Mouse (Mus musculus) embryo, embryonic 9.5 days (tissue): ENCODE measurements around the gene Trabd2b.

ENCODE experiments used
- DNase-seq: peaks from one replicate; pipeline ENCODE4 v3.0.0-alpha.2; 2017; ENCODE audit errors: extremely low spot score

Trabd2b gene

GRCm38 (mm10) chr4:114601201-114602009 is 194.9 kb downstream of the Trabd2b start:
- DNase-seq = no peak

GRCm38 (mm10) chr4:114605670-114606069 is 199.1 kb downstream of the Trabd2b start:
- peak; percentile 33 for DNase-seq

GRCm38 (mm10) chr4:114607873-114608272 is 201.3 kb downstream of the Trabd2b start:
- no peak for DNase-seq

- no peak for DNase-seq
Measured at GRCm38 (mm10) chr4:114609297-114609696, 202.8 kb downstream of the Trabd2b start.

- DNase-seq = no peak
Measured at GRCm38 (mm10) chr4:114611166-114611929, 204.8 kb downstream of the Trabd2b start.

GRCm38 (mm10) chr4:114612032-114612431 is 205.5 kb downstream of the Trabd2b start:
- DNase-seq = no peak

GRCm38 (mm10) chr4:114612827-114613226 is 206.3 kb downstream of the Trabd2b start:
- no peak for DNase-seq

GRCm38 (mm10) chr4:114614086-114614485 is 207.6 kb downstream of the Trabd2b start:
- DNase-seq = no peak

GRCm38 (mm10) chr4:114615765-114616164 is 209.2 kb downstream of the Trabd2b start:
- DNase-seq = no peak

- no peak for DNase-seq
Measured at GRCm38 (mm10) chr4:114622929-114623328, 216.4 kb downstream of the Trabd2b start.

GRCm38 (mm10) chr4:114624114-114624910 is 217.8 kb downstream of the Trabd2b start:
- DNase-seq = no peak

GRCm38 (mm10) chr4:114625357-114625756 is 218.8 kb downstream of the Trabd2b start:
- no peak for DNase-seq

GRCm38 (mm10) chr4:114625920-114626319 is 219.4 kb downstream of the Trabd2b start:
- no peak for DNase-seq

- DNase-seq = no peak
Measured at GRCm38 (mm10) chr4:114627674-114628293, 221.3 kb downstream of the Trabd2b start.

GRCm38 (mm10) chr4:114635889-114636288 is 229.4 kb downstream of the Trabd2b start:
- DNase-seq = peak; percentile 60

GRCm38 (mm10) chr4:114636324-114636723 is 229.8 kb downstream of the Trabd2b start:
- DNase-seq = no peak

- DNase-seq = no peak
Measured at GRCm38 (mm10) chr4:114637120-114637519, 230.6 kb downstream of the Trabd2b start.

GRCm38 (mm10) chr4:114642469-114642868 is 235.9 kb downstream of the Trabd2b start:
- DNase-seq = no peak

- no peak for DNase-seq
Measured at GRCm38 (mm10) chr4:114643679-114644208, 237.2 kb downstream of the Trabd2b start.

GRCm38 (mm10) chr4:114645341-114645740 is 238.8 kb downstream of the Trabd2b start:
- DNase-seq = no peak
